Mouse (Mus musculus): ENCODE results near the gene Emx2. TPM values are rescaled to one million over a fixed set of nuclear protein-coding genes. Genes with fewer than 3 reads are reported as not detected.

The Emx2 gene
- not detected in 2 replicates for polyA plus RNA-seq (2012; rRNA removed)

DNA sequence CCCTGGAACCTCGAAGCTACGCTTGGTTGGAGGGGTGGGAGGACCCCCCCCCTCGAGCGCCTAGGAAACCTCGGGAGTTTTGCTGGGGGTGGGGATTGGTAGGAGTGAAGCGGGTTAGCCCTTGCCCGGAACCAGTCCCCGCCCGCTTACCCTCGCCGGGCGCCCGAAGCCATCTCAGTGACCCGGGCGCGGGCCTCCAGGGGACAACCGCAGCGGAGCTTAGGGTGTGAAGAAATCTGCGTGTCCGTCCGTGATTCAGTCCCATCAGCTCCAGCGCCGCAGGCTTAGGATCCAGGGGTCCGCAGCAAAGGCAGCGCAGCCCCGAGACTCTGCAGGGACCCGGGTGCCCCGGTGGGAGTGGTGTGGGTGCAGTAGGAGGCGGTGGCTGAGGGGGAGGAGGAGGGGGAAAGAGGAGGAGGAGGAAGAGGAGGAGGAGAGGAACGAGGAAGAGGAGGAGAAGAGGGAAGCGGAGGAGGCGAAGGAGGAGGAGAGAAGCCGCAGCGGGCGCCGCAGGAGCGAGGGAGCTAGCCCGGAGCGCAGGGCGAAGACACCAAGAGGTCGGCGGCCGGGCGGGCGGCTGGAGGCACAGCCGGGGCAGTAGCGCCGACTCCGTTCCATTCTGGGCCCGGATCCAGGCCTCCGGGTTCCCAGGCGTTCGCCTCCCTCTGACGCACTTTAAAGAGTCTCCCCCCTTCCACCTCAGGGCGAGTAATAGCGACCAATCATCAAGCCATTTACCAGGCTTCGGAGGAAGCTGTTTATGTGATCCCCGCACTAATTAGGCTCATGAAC is at the start of gene Emx2:
Gene Emx2 (plus strand): TSS at position 422 of the 792 bp plus-strand sequence.

Other genes starting within 250 kb of the Emx2 start
- gene Kcnk18, start 239.2 kb upstream of the Emx2 start, polyA plus RNA-seq (2012; rRNA removed), result not detected in 2 replicates
- 1.6 and 2.4 TPM in 2 replicates for gene Slc18a2, start 197.5 kb upstream of the Emx2 start, polyA plus RNA-seq (2012; rRNA removed)
- 4,271 and 4,341 TPM in 2 replicates for gene Rps12-ps3, start 136.1 kb upstream of the Emx2 start, polyA plus RNA-seq (2012; rRNA removed)
- 9.9 and 13.2 TPM in 2 replicates for gene Pdzd8, start 112.6 kb upstream of the Emx2 start, polyA plus RNA-seq (2012; rRNA removed)

All from colon, adult 2 months (tissue).